Mouse (Mus musculus) limb, embryonic 14.5 days (tissue): Measurements from ENCODE around the gene Slc9a2. TPM values are rescaled to one million over a fixed set of nuclear protein-coding genes. Genes with fewer than 3 reads are reported as not detected.

Experiments used
- ATAC-seq: fragments of 200-750 bp; cut with Nextera tagmentation; 2 replicates; pipeline ENCODE4 v1.8.0; 2017; ENCODE audit warnings: low read depth, moderate number of reproducible peaks, moderate TSS enrichment; ENCODE audit not compliant: low FRiP score
- DNase-seq: peaks from one replicate; pipeline ENCODE4 v3.0.0-alpha.2; 2015; ENCODE audit warnings: low spot score
- H3K27ac ChIP-seq: fragments of 300-500 bp; sonication (generic); replicated peaks from 2 replicates; pipeline ENCODE4 v1.5.1; 2014; ENCODE audit warnings: low read depth, mild to moderate bottlenecking, low read length, moderate library complexity, mixed read lengths
- H3K27me3 ChIP-seq: fragments of 300-500 bp; sonication (generic); 2 replicates; pipeline ENCODE4 v1.6.1; 2014; ENCODE audit warnings: low read length, mixed read lengths; ENCODE audit not compliant: control insufficient read depth, insufficient read depth
- H3K36me3 ChIP-seq: fragments of 300-500 bp; sonication (generic); 2 replicates; pipeline ENCODE4 v1.6.1; 2014; ENCODE audit warnings: mild to moderate bottlenecking, low read length, moderate library complexity, mixed read lengths; ENCODE audit not compliant: control insufficient read depth, insufficient read depth
- H3K4me1 ChIP-seq: fragments of 300-500 bp; sonication (generic); 2 replicates; pipeline ENCODE4 v1.6.1; 2014; ENCODE audit warnings: antibody characterized with exemption, low read length, mixed read lengths; ENCODE audit not compliant: control insufficient read depth, insufficient read depth
- H3K4me2 ChIP-seq: fragments of 300-500 bp; sonication (generic); replicated peaks from 2 replicates; pipeline ENCODE4 v1.6.1; 2014; ENCODE audit warnings: low read depth, mild to moderate bottlenecking, low read length, moderate library complexity; ENCODE audit not compliant: severe bottlenecking
- H3K4me3 ChIP-seq: fragments of 300-500 bp; sonication (generic); replicated peaks from 2 replicates; pipeline ENCODE4 v1.5.1; 2014; ENCODE audit warnings: low read length
- H3K9ac ChIP-seq: fragments of 300-500 bp; sonication (generic); 2 replicates; pipeline ENCODE4 v1.6.1; 2014; ENCODE audit warnings: mild to moderate bottlenecking, low read depth, low read length, moderate library complexity; ENCODE audit not compliant: severe bottlenecking
- H3K9me3 ChIP-seq: fragments of 300-500 bp; sonication (generic); 2 replicates; pipeline ENCODE4 v1.6.1; 2016; ENCODE audit warnings: low read length; ENCODE audit not compliant: control insufficient read depth
- POLR2A ChIP-seq: fragments of 200-500 bp; IDR thresholded peaks from 2 replicates; pipeline ENCODE4 v1.8.0; 2012; ENCODE audit warnings: inconsistent platforms, mild to moderate bottlenecking, moderate library complexity, borderline replicate concordance; ENCODE audit not compliant: insufficient read depth, insufficient read length; ENCODE audit errors: extremely low read depth
- WGBS: fragments of 180-500 bp; shearing (Covaris S2); extraction: QIAGEN DNeasy Blood & Tissue Kit; methylation state at CpG from one replicate; pipeline ENCODE4 v1.1.7; 2014; 5-methylcytosine and 5-hydroxymethylcytosine counted together
- polyA plus RNA-seq, 2 experiments: library from polyadenylated mRNA; depleted of rRNA in 1 of 2; stranded (reverse) in 1 of 2; unstranded in 1 of 2; fragments of >200 nt; fragmentation: Nextera tagmentation in 1 of 2; extraction: Ambion mirVana in 1 of 2; gene quantifications; 2 replicates each; pipeline versions ENCODE4 v1.2.1 to v1.2.3; 2012 to 2014

Gene Slc9a2
- polyA plus RNA-seq, 2 experiments = 0.87 to 2.7 TPM

- no peak overlapping the region for H3K9ac ChIP-seq
- no peak overlapping the region for H3K4me2 ChIP-seq
- H3K4me1 ChIP-seq = no peaks in the 10 kb centered on the region
- WGBS = 25% methylated on average over 2 of the region's 2 CpGs
- no peak for TF ChIP-seq POLR2A
- H3K4me3 ChIP-seq = no peak overlapping the region
- ATAC-seq = no peak
- no peaks in the 10 kb centered on the region for H3K27me3 ChIP-seq
- DNase-seq = no peak
- H3K36me3 ChIP-seq = no peaks in the 10 kb centered on the region
- H3K27ac ChIP-seq = no peak overlapping the region
- H3K9me3 ChIP-seq = no peaks in the 10 kb centered on the region
Measured at GRCm38 (mm10) chr1:40740739-40741138, 60.4 kb downstream of the Slc9a2 start.

- no peak overlapping the region for H3K4me2 ChIP-seq
- ATAC-seq = no peak
- no peaks in the 10 kb centered on the region for H3K36me3 ChIP-seq
- H3K4me3 ChIP-seq = no peak overlapping the region
- DNase-seq = no peak
- WGBS = 68% methylated on average over 5 of the region's 5 CpGs
- H3K9me3 ChIP-seq = no peaks in the 10 kb centered on the region
- no peaks in the 10 kb centered on the region for H3K27me3 ChIP-seq
- TF ChIP-seq POLR2A = no peak
- H3K27ac ChIP-seq = no peak overlapping the region
- H3K9ac ChIP-seq = no peak overlapping the region
- no peaks in the 10 kb centered on the region for H3K4me1 ChIP-seq
Measured at GRCm38 (mm10) chr1:40746089-40746488, 65.7 kb downstream of the Slc9a2 start.

GRCm38 (mm10) chr1:40759751-40760445 lies 79.5 kb downstream of the Slc9a2 start:
- ATAC-seq = no peak
- Histone ChIP-seq H3K27ac (no peak overlapping the region), H3K4me3 (no peak overlapping the region), H3K36me3 (no peaks in the 10 kb centered on the region), H3K4me2 (no peak overlapping the region), H3K9ac (no peak overlapping the region), H3K27me3 (no peaks in the 10 kb centered on the region), H3K4me1 (no peaks in the 10 kb centered on the region), H3K9me3 (no peaks in the 10 kb centered on the region)
- no peak for TF ChIP-seq POLR2A
- DNase-seq = no peak
- 80% methylated on average over 6 of the region's 6 CpGs for WGBS

GRCm38 (mm10) chr1:40764042-40764441 lies 83.7 kb downstream of the Slc9a2 start:
- no peak overlapping the region for H3K27ac ChIP-seq
- H3K9me3 ChIP-seq = no peaks in the 10 kb centered on the region
- no peaks in the 10 kb centered on the region for H3K27me3 ChIP-seq
- no peak for TF ChIP-seq POLR2A
- no peak for DNase-seq
- H3K4me2 ChIP-seq = no peak overlapping the region
- H3K4me1 ChIP-seq = no peaks in the 10 kb centered on the region
- H3K4me3 ChIP-seq = no peak overlapping the region
- no peaks in the 10 kb centered on the region for H3K36me3 ChIP-seq
- ATAC-seq = no peak
- no peak overlapping the region for H3K9ac ChIP-seq
- 89% methylated on average over 1 of the region's 1 CpGs for WGBS

- no peaks in the 10 kb centered on the region for H3K9me3 ChIP-seq
- no peak overlapping the region for H3K4me3 ChIP-seq
- H3K27ac ChIP-seq = no peak overlapping the region
- H3K4me2 ChIP-seq = no peak overlapping the region
- no peaks in the 10 kb centered on the region for H3K4me1 ChIP-seq
- H3K9ac ChIP-seq = no peak overlapping the region
- DNase-seq (no peak), ATAC-seq (no peak)
- 40% methylated on average over 15 of the region's 15 CpGs for WGBS
- TF ChIP-seq POLR2A = no peak
- H3K27me3 ChIP-seq = no peaks in the 10 kb centered on the region
- no peaks in the 10 kb centered on the region for H3K36me3 ChIP-seq
Measured at GRCm38 (mm10) chr1:40764701-40765275, 84.4 kb downstream of the Slc9a2 start.
